Mouse (Mus musculus) cerebral cortex, adult 2 months (tissue): Measurements from ENCODE around the gene Flt3.

Source experiments
- WGBS: fragments of 180-500 bp; shearing (Covaris S2); methylation state at CpG from one replicate; pipeline ENCODE4 v1.1.7; 2018; 5-methylcytosine and 5-hydroxymethylcytosine counted together

The Flt3 gene

DNA sequence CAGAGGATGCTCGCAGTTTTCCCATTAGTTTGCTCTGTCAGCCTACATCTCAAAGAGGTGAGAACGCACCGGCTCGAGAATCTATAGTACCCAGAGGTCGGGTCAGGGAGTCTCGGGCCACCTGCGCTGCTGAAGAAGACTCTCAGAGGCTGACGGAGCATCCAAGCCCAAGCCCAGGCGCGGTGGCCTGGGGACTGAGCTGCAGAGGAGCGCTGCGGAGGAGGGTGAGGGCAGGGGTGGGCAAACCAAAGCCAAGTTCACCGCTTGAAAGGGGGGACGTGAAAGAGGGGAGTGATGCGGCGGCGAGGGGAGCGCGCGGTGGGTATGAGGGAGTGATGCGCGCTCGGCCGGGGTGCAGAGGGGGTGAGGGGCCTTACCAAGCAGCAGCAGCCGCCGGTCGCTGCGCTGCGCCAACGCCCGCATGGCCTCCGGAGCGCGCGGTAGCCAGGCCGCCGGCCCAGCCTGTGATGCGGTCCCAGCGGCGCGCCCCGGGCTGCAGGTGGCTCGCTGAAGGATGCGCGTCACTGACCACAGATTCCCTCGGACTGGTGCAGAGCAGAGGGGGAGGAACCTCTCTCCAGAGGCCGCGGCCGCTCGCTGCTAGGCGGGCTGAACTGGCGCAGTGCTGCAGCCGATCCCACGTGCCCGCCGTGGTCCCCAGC is at the start of gene Flt3:
Gene Flt3 (minus strand): TSS at position 647 of the 662 bp plus-strand sequence.
- 3% methylated on average over 55 of the region's 56 CpGs for WGBS

GRCm38 (mm10) chr5:147448933-147449332 is 48.6 kb upstream of the Flt3 start:
- WGBS = 48% methylated on average over 4 of the region's 4 CpGs

DNA sequence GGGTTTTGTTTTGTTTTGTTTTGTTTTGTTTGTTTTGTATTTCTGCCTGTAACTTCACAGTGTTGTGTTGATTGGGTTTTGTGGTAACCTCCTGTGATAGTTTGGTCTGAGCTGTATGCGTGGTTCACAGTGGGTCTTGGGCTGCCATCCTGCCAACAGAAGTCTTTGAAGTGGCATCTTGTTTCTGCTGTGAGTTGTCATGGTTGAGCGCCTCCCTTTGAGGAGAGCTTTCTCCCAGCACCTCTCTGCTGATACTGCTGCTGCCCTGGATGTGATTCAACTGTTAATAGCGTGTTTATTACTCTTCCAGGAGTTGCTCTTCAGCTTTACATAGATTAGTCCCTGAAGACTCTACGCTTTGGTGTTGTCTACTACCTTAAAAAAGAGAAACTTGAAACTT is 48.2 kb upstream of the Flt3 start:
- 58% methylated on average over 4 of the region's 4 CpGs for WGBS

DNA sequence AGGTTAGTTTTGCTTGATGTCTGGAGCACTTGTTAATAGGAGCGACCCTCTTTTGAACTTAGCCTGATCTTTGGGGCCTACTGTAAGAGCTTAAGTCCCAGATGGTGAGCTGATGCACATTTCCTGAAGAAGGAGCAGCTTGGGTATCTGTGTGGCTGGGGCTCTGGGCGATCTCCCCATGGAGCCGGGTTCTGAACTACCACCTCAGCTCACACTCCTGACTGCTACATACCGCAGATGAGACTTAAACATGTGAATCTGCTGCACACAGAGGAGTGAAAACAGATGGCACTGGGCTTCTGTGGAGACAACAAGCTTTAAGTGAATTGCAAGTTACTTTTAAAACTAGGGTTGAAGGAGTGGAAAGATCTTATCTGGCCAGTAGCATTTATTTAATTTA is 45.0 kb upstream of the Flt3 start:
- WGBS = 45% methylated on average over 4 of the region's 4 CpGs

- WGBS = 90% methylated on average over 2 of the region's 2 CpGs
These were observed 44.5 kb upstream of the Flt3 start for GRCm38 (mm10) chr5:147444757-147445156.

DNA sequence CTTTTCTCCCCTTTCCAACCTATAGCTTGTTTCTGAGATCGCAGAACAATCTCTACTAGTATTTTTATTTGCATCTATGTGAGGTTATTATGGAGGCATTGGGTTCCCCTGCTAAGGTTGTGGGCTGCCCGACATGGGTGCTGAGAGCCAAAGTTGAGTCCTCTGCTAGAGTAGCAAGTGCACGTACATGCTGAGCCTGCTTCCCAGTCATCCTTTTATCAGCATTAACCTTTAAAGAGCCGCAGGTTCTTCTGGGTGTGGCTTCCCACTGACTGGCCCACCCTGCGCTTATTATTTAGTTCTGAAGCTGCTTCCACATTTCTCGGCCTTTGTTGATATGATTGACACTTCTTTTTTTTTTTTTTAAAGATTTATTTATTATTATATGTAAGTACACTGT is 44.0 kb upstream of the Flt3 start:
- 82% methylated on average over 6 of the region's 6 CpGs for WGBS

DNA sequence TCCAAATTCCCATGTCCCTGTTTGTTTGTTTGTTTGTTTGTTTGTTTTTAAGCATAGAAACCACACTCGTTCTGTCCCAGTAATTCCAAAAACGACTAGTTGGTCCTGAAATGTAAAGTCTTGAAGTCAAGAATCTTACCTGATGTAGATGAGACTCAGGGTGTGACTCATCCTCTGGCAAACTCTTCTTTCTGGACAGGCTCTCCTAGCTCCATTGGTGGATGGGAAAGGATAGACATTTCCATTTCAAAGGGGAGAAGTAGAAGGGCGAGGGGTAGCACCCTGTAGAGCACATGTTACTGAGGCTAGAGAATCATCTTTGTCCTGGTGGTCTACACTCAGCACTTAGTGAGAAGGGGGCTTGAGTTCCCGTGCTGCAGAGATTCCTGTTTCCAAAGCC is 42.5 kb upstream of the Flt3 start:
- 70% methylated on average over 4 of the region's 4 CpGs for WGBS

DNA sequence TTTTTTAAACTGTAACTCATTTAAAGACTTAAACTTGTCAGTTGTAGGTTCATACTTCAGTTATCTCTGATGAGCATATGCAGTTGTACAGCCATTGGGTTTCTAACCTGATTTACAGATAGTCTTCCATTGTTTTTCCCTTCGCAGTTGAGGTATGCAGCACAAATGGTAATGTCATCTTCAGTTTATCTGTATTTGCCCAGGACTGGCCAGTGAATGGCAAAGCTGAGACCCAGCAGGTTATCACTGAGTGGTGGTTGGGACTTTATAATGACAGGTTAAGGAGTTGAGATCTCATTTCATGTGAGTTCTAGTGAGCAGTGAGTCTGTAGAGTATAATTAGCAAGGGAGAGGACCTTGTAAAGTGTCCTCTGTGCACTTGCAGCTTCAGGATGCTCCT is 41.7 kb upstream of the Flt3 start:
- WGBS = 86% methylated on average over 1 of the region's 1 CpGs

DNA sequence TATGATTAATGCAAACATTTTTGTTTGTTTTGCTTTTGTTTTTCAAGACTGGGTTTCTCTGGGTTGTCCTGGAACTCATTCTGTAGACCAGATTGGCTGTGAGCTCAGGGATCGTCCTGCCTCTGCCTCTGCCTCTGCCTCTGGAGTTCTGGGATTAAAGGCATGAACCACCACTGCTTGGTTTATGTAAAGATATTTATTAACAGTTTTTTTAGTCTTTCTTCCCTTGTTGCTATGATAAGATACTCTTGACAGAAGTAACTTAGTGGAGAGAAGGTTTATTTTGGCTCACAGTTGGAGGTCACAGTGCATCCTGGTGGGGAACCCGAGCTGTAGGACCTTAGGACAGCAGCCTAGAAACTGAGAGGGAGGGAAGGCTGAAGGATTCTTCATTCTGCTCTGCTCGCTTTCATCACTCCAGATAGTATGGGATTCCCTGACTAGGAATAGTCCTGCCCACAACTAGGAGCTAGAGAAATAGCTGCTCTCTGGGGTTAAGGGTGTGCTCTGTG is 40.8 kb upstream of the Flt3 start:
- 78% methylated on average over 3 of the region's 3 CpGs for WGBS

DNA sequence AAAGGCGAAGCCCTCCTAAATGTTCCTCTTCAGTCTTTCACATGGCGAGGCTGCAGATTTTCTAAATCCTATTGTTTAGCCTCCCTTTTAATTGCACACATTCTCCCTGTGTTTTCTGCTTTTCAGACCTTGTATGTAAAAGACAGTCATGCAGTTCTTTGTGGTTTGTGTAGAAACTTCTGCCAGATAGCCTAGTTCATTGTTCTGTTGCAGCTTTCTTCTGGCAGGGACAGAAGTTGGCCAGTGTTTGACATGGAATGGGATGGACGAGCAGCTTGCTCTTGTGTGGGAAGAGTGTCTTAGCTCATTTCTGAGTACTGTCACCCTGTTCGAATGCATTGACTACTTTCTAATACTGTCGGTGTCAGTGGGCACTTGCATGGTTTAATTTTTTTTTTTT is 36.2 kb upstream of the Flt3 start:
- 51% methylated on average over 5 of the region's 5 CpGs for WGBS

- 73% methylated on average over 2 of the region's 2 CpGs for WGBS
These were observed 35.5 kb upstream of the Flt3 start for GRCm38 (mm10) chr5:147435751-147436150.

DNA sequence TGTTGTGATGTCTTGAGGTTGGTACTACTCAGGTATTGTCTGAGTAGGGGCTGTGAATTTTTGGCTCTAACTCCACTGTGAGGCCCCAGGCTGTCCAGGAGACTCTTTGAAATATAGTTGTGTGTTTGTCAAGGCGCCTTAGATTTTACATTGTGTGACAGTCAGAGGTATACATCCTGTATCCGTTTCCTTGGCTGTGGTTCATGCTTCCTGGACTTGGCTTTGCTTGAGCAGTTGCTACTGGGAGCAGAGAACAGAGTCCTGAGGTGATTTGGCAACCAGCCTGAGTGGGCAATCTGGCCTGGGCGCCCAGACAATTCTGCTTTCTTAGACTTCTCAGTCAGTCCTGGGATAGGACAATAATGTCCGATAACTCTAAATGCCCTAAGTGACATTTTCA is 34.9 kb upstream of the Flt3 start:
- WGBS = 35% methylated on average over 4 of the region's 4 CpGs

DNA sequence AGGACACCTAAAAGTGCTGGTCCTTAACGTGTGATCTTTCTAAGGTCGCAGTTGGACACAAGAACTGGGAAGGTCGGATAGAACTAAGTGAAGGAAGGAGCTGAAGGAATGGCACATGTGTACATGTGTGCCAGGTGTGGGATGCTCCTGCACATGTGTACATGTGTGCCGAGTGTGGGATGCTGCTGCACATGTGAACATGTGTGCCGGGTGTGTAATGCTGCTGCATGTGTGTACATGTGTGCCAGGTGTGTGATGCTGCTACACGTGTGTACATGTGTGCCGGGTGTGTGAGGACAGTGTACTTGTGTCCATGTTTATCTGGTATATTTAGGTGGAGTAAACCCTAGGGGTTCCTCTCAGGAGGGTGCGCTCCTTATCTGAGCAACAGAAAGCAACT is 32.6 kb upstream of the Flt3 start:
- 85% methylated on average over 8 of the region's 8 CpGs for WGBS

DNA sequence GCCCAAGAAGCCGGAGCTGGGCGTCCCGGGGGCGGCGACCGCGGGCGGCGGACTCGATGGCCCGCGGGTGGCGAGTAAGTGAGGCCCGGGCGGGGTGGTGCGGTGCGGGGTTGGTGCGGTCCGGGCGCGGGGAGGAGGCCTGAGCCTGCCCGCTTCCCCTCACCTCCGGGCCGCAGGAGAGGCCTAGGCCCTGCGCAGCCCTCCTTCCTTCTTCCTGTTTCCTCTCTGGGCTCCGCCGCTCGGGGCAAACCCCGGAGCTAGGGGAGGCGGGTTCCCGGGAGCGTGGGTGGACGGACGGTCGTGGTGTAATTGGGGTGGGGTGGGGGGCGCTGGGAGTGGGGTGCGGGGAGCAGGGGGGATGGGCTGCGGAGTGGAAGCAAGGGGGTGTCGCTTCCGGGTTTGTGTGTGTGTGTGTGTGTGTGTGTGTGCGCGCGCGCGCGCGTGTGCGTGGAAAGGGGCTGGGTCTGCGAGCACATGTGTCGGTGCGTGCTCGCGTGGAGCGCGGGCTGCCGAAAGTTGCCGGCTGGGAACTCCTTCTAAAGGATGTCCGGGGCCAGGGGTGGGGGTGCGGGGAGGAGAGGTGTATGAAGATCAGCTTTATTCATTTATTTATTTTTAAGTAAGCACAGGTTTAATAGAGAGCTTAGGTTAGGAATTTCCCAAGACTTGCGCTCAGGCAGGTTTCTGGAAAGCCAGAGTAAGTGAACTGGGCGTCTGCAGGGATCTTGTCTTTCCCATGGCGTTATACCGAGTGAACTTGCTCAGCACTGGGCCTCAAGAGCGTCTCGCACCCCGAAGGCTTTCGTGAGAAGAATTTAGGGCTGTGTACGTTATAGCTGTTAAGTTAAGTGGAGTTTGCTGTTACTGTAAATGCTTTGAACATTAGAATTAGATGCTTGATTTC is 30.9 kb upstream of the Flt3 start:
- 1% methylated on average over 58 of the region's 68 CpGs for WGBS

- under 1% methylated on average over 90 of the region's 91 CpGs for WGBS
These were observed 30.2 kb upstream of the Flt3 start for GRCm38 (mm10) chr5:147430361-147430935.

GRCm38 (mm10) chr5:147429535-147430305 is 29.4 kb upstream of the Flt3 start, which contains the start of gene Pan3:
Pan3 (plus strand) TSS chr5:147430161.
- 1% methylated on average over 51 of the region's 51 CpGs for WGBS

DNA sequence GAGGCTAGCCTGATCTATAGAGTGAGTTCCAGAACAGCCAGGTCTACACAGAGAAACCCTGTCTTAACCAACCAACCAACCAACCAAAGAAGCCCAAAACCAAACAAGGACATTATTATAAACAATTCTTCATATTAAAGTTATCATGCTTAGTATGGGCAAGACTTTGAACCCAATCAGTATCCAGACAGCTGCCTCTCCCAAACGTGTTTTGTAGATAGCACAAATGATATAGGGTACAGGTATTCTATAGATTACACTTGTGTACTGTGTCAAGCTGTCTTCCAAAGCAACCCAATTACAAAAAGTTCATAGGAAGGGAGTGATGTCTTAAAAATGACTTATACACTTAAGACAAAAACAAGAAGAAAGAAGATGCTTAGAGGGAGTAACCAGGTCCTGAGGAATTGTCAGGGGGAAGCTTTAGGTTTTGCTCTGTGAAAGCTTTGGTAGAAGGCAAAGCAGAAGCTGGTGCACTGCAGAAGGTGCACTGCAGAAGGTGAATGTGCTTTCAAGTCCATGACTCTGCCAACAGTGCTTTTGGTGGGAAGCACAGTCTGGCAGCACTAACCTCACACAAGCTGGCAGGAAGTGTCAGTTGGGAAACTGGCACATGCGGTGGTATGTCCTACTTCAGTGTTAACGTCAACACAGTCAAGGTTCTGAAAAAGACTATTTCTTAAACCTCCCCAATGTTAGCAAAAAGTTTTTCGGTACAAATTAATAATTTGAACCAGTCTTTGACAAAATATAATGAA is 25.9 kb upstream of the Flt3 start:
- WGBS = 66% methylated on average over 4 of the region's 4 CpGs

GRCm38 (mm10) chr5:147423612-147424011 is 23.3 kb upstream of the Flt3 start:
- WGBS = 37% methylated on average over 6 of the region's 6 CpGs

- WGBS = 55% methylated on average over 10 of the region's 10 CpGs
These were observed 18.3 kb upstream of the Flt3 start for GRCm38 (mm10) chr5:147418394-147419121.

- 85% methylated on average over 1 of the region's 1 CpGs for WGBS
These were observed 17.7 kb upstream of the Flt3 start for GRCm38 (mm10) chr5:147417986-147418385.
